Mouse (Mus musculus): ENCODE results near the gene Cpne4.

- TF ChIP-seq POLR2A (IDR thresholded peaks at IDR 0.05; ENCODE audit: control insufficient read depth, extremely low read depth, insufficient read depth, low read length, poor library complexity) (no peak), CTCF (IDR thresholded peaks at IDR 0.05; ENCODE audit: borderline replicate concordance, control insufficient read depth, extremely low read depth, insufficient read depth, low read length, poor library complexity) (no peak)
These were observed 481.2 kb downstream of the Cpne4 start for GRCm38 (mm10) chr9:105028311-105028710.

Measured in thymus, adult 2 months (tissue).